Mouse (Mus musculus): ENCODE data around the gene Lmtk2. TPM values are rescaled to one million over a fixed set of nuclear protein-coding genes. Genes with fewer than 3 reads are reported as not detected.
A peak's percentile ranks its signal among the peaks of the same experiment; 100 is the strongest.

Lmtk2 gene
- polyA plus RNA-seq, 1 experiment from 2014 or later, result 5.2 TPM

GRCm38 (mm10) chr5:144173648-144174047 lies 73.4 kb downstream of the Lmtk2 start:
- Histone ChIP-seq H3K27me3 (ENCODE audit: control insufficient read depth, insufficient read depth, low read length) (no peaks in the 10 kb centered on the region), H3K4me2 (no peak overlapping the region), H3K27ac (ENCODE audit: low read depth, low read length) (no peak overlapping the region), H3K9ac (ENCODE audit: low read depth, low read length) (no peak overlapping the region), H3K4me3 (ENCODE audit: low read depth, low read length) (no peak overlapping the region), H3K4me1 (ENCODE audit: control insufficient read depth, insufficient read depth, low read length) (no peaks in the 10 kb centered on the region), H3K36me3 (ENCODE audit: control insufficient read depth, insufficient read depth, low read length) (peaks cover 37% of the 10 kb centered on the region), H3K9me3 (replicated peaks; ENCODE audit: control insufficient read depth, low read length) (no peaks in the 10 kb centered on the region)
- ATAC-seq (replicated peaks; ENCODE audit: insufficient number of reproducible peaks, low FRiP score, low TSS enrichment), result no peak
- whole genome bisulfite sequencing (ENCODE audit: insufficient replicate concordance), result 87% methylated on average over 18 of the region's 18 CpGs

- 61% methylated on average over 6 of the region's 6 CpGs for WGBS (ENCODE audit: insufficient replicate concordance)
- Histone ChIP-seq H3K4me1 (ENCODE audit: control insufficient read depth, insufficient read depth, low read length) (peaks cover 9% of the 10 kb centered on the region), H3K9ac (ENCODE audit: low read depth, low read length) (no peak overlapping the region), H3K27ac (ENCODE audit: low read depth, low read length) (no peak overlapping the region), H3K4me2 (no peak overlapping the region), H3K9me3 (replicated peaks; ENCODE audit: control insufficient read depth, low read length) (no peaks in the 10 kb centered on the region), H3K4me3 (ENCODE audit: low read depth, low read length) (no peak overlapping the region), H3K36me3 (ENCODE audit: control insufficient read depth, insufficient read depth, low read length) (peaks cover 28% of the 10 kb centered on the region), H3K27me3 (ENCODE audit: control insufficient read depth, insufficient read depth, low read length) (no peaks in the 10 kb centered on the region)
- no peak for ATAC-seq (replicated peaks; ENCODE audit: insufficient number of reproducible peaks, low FRiP score, low TSS enrichment)
Measured at GRCm38 (mm10) chr5:144178216-144178615, 78.0 kb downstream of the Lmtk2 start.

DNA sequence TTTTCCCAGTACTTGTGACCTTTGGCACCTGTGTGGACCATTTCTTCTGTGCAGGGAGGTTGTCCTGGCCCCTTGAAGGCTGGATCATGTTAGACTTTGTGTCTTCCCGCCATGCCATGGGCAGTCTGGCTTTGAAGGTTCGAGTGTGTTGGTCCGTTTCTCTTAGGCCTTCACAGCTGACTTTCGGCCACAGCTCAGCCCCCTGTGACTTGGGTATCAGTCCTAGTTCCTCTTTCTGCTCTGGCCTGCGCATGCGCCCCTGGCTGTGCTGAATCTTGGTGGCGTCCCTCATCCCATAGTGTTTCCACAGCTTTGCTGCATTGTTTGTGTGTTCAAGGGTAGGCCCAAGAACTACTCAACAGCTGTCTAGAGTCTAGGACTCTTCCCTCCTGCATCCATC lies 81.0 kb downstream of the Lmtk2 start:
- no peaks in the 10 kb centered on the region for H3K9me3 ChIP-seq (replicated peaks; ENCODE audit: control insufficient read depth, low read length)
- no peak overlapping the region for H3K27ac ChIP-seq (ENCODE audit: low read depth, low read length)
- H3K9ac ChIP-seq (ENCODE audit: low read depth, low read length), result no peak overlapping the region
- no peaks in the 10 kb centered on the region for H3K27me3 ChIP-seq (ENCODE audit: control insufficient read depth, insufficient read depth, low read length)
- no peak overlapping the region for H3K4me2 ChIP-seq
- no peak for ATAC-seq (replicated peaks; ENCODE audit: insufficient number of reproducible peaks, low FRiP score, low TSS enrichment)
- 88% methylated on average over 7 of the region's 7 CpGs for WGBS (ENCODE audit: insufficient replicate concordance)
- peaks cover 5% of the 10 kb centered on the region for H3K36me3 ChIP-seq (ENCODE audit: control insufficient read depth, insufficient read depth, low read length)
- H3K4me3 ChIP-seq (ENCODE audit: low read depth, low read length), result no peak overlapping the region
- H3K4me1 ChIP-seq (ENCODE audit: control insufficient read depth, insufficient read depth, low read length), result peaks cover 12% of the 10 kb centered on the region

- no peaks in the 10 kb centered on the region for H3K9me3 ChIP-seq (replicated peaks; ENCODE audit: control insufficient read depth, low read length)
- no peaks in the 10 kb centered on the region for H3K27me3 ChIP-seq (ENCODE audit: control insufficient read depth, insufficient read depth, low read length)
- 16% methylated on average over 20 of the region's 20 CpGs for WGBS (ENCODE audit: insufficient replicate concordance)
- no peak overlapping the region for H3K9ac ChIP-seq (ENCODE audit: low read depth, low read length)
- no peak overlapping the region for H3K27ac ChIP-seq (ENCODE audit: low read depth, low read length)
- H3K4me3 ChIP-seq (ENCODE audit: low read depth, low read length), result no peak overlapping the region
- H3K36me3 ChIP-seq (ENCODE audit: control insufficient read depth, insufficient read depth, low read length), result peaks cover 5% of the 10 kb centered on the region; the same call in 1 of the 2 replicates
- no peak for ATAC-seq (replicated peaks; ENCODE audit: insufficient number of reproducible peaks, low FRiP score, low TSS enrichment)
- peaks cover 12% of the 10 kb centered on the region for H3K4me1 ChIP-seq (ENCODE audit: control insufficient read depth, insufficient read depth, low read length)
- H3K4me2 ChIP-seq, result peak overlapping the region; percentile 41
Measured at GRCm38 (mm10) chr5:144182542-144183247, 82.5 kb downstream of the Lmtk2 start.

GRCm38 (mm10) chr5:144183248-144183559 lies 83.0 kb downstream of the Lmtk2 start:
- Histone ChIP-seq H3K4me3 (ENCODE audit: low read depth, low read length) (no peak overlapping the region), H3K4me2 (peak overlapping the region; percentile 41), H3K9ac (ENCODE audit: low read depth, low read length) (no peak overlapping the region), H3K27me3 (ENCODE audit: control insufficient read depth, insufficient read depth, low read length) (no peaks in the 10 kb centered on the region), H3K9me3 (replicated peaks; ENCODE audit: control insufficient read depth, low read length) (no peaks in the 10 kb centered on the region), H3K36me3 (ENCODE audit: control insufficient read depth, insufficient read depth, low read length) (peaks cover 5% of the 10 kb centered on the region), H3K27ac (ENCODE audit: low read depth, low read length) (no peak overlapping the region), H3K4me1 (ENCODE audit: control insufficient read depth, insufficient read depth, low read length) (peaks cover 12% of the 10 kb centered on the region)
- no peak for ATAC-seq (replicated peaks; ENCODE audit: insufficient number of reproducible peaks, low FRiP score, low TSS enrichment)
- 24% methylated on average over 8 of the region's 8 CpGs for WGBS (ENCODE audit: insufficient replicate concordance)

DNA sequence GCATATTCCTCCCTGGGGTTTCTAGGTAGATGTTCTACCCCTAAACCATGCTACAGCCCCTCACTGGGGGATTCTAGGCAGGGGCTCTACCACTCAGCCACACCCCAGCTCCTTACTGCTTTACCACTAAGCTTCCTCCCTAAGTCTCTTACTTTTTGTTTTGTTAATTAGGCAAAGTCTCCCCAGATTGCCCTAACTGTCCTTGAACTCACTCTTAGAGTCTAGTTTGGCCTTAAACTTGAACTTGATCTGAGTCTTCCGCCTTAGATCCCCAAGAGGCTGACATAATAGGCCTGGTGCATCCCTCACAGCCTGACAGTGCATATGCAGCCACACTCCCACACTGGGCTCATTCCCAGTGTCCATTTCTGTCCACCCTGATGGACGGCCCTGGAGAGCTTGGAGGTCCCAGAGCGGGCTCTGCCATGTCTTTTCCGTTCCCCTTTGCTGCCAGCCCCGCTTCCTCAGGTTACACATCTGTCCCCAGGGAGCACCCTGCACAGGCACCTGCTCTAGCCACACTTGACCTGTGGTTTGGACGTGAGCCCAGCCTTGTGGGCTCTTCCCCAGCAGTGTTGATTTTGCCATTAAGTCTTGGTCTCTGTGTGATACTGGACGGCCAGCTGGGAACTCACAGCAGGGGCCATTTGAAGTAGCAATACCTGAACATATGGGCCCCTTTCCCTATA lies 83.6 kb downstream of the Lmtk2 start:
- Histone ChIP-seq H3K9ac (ENCODE audit: low read depth, low read length) (no peak overlapping the region), H3K27ac (ENCODE audit: low read depth, low read length) (no peak overlapping the region), H3K4me2 (no peak overlapping the region), H3K9me3 (replicated peaks; ENCODE audit: control insufficient read depth, low read length) (no peaks in the 10 kb centered on the region), H3K27me3 (ENCODE audit: control insufficient read depth, insufficient read depth, low read length) (no peaks in the 10 kb centered on the region), H3K4me1 (ENCODE audit: control insufficient read depth, insufficient read depth, low read length) (peaks cover 12% of the 10 kb centered on the region), H3K36me3 (ENCODE audit: control insufficient read depth, insufficient read depth, low read length) (peaks cover 5% of the 10 kb centered on the region), H3K4me3 (ENCODE audit: low read depth, low read length) (no peak overlapping the region)
- ATAC-seq (replicated peaks; ENCODE audit: insufficient number of reproducible peaks, low FRiP score, low TSS enrichment), result peak; percentile 16; the same call in 1 of the 2 replicates
- 79% methylated on average over 7 of the region's 7 CpGs for WGBS (ENCODE audit: insufficient replicate concordance)

GRCm38 (mm10) chr5:144184350-144185045 lies 84.3 kb downstream of the Lmtk2 start:
- peaks cover 17% of the 10 kb centered on the region for H3K4me1 ChIP-seq (ENCODE audit: control insufficient read depth, insufficient read depth, low read length)
- no peak overlapping the region for H3K4me3 ChIP-seq (ENCODE audit: low read depth, low read length)
- H3K27ac ChIP-seq (ENCODE audit: low read depth, low read length), result no peak overlapping the region
- H3K4me2 ChIP-seq, result no peak overlapping the region
- H3K9me3 ChIP-seq (replicated peaks; ENCODE audit: control insufficient read depth, low read length), result no peaks in the 10 kb centered on the region
- ATAC-seq (replicated peaks; ENCODE audit: insufficient number of reproducible peaks, low FRiP score, low TSS enrichment), result no peak
- H3K9ac ChIP-seq (ENCODE audit: low read depth, low read length), result 0 out of 2 replicates have a peak overlapping the region, but pooled peaks have one; percentile 22
- no peaks in the 10 kb centered on the region for H3K27me3 ChIP-seq (ENCODE audit: control insufficient read depth, insufficient read depth, low read length)
- 89% methylated on average over 21 of the region's 21 CpGs for WGBS (ENCODE audit: insufficient replicate concordance)
- H3K36me3 ChIP-seq (ENCODE audit: control insufficient read depth, insufficient read depth, low read length), result peaks cover 5% of the 10 kb centered on the region

- no peak overlapping the region for H3K9ac ChIP-seq (ENCODE audit: low read depth, low read length)
- peaks cover 24% of the 10 kb centered on the region for H3K4me1 ChIP-seq (ENCODE audit: control insufficient read depth, insufficient read depth, low read length)
- WGBS (ENCODE audit: insufficient replicate concordance), result 76% methylated on average over 6 of the region's 6 CpGs
- peaks cover 5% of the 10 kb centered on the region for H3K36me3 ChIP-seq (ENCODE audit: control insufficient read depth, insufficient read depth, low read length)
- H3K9me3 ChIP-seq (replicated peaks; ENCODE audit: control insufficient read depth, low read length), result no peaks in the 10 kb centered on the region
- H3K27me3 ChIP-seq (ENCODE audit: control insufficient read depth, insufficient read depth, low read length), result no peaks in the 10 kb centered on the region
- H3K27ac ChIP-seq (ENCODE audit: low read depth, low read length), result no peak overlapping the region
- H3K4me3 ChIP-seq (ENCODE audit: low read depth, low read length), result no peak overlapping the region
- H3K4me2 ChIP-seq, result no peak overlapping the region
- ATAC-seq (replicated peaks; ENCODE audit: insufficient number of reproducible peaks, low FRiP score, low TSS enrichment), result no peak
Measured at GRCm38 (mm10) chr5:144188422-144188821, 88.2 kb downstream of the Lmtk2 start.

All from heart, embryonic 11.5 days (tissue).